Mouse (Mus musculus): Measurements from ENCODE around the gene Ubd. TPM values are rescaled to one million over a fixed set of nuclear protein-coding genes. Genes with fewer than 3 reads are reported as not detected.

The Ubd gene
- 0.86 TPM in 1 of 2 replicates, not detected in the other for polyA plus RNA-seq (2015; fragmentation: Nextera tagmentation; extraction: Ambion mirVana)

GRCm38 (mm10) chr17:37193656-37194055, at the start of gene Ubd:
TSS of gene Ubd (plus strand) at chr17:37193892.
- no peak within 1 kb of the TSS for H3K9ac ChIP-seq
- peaks cover 40% of the 10 kb centered on the region for H3K27me3 ChIP-seq
- 0 out of 2 replicates have a peak, but pooled peaks cover 9% of the 10 kb centered on the region for H3K4me1 ChIP-seq
- no peak for ATAC-seq (ENCODE audit: borderline replicate concordance, extremely low read depth, low FRiP score, low TSS enrichment)
- WGBS = 79% methylated on average over 2 of the region's 2 CpGs
- H3K4me2 ChIP-seq = no peak within 1 kb of the TSS
- no peaks in the 10 kb centered on the region for H3K36me3 ChIP-seq
- no peak within 1 kb of the TSS for H3K4me3 ChIP-seq
- no peaks in the 10 kb centered on the region for H3K9me3 ChIP-seq
- H3K27ac ChIP-seq = no peak within 1 kb of the TSS

GRCm38 (mm10) chr17:37161394-37161793, 32.3 kb upstream of the Ubd start, which contains the start of gene Olfr93:
TSS of gene Olfr93 (minus strand) at chr17:37161494.
- H3K9me3 ChIP-seq = no peaks in the 10 kb centered on the region
- H3K27ac ChIP-seq = no peak within 1 kb of the TSS
- no peak within 1 kb of the TSS for H3K4me3 ChIP-seq
- H3K4me2 ChIP-seq = no peak within 1 kb of the TSS
- H3K36me3 ChIP-seq = no peaks in the 10 kb centered on the region
- no peaks in the 10 kb centered on the region for H3K27me3 ChIP-seq
- no peak within 1 kb of the TSS for H3K9ac ChIP-seq
- no peak for ATAC-seq (ENCODE audit: borderline replicate concordance, extremely low read depth, low FRiP score, low TSS enrichment)
- H3K4me1 ChIP-seq = no peaks in the 10 kb centered on the region

GRCm38 (mm10) chr17:37185474-37185873, 8.2 kb upstream of the Ubd start:
- no peaks in the 10 kb centered on the region for H3K4me1 ChIP-seq
- WGBS = 31% methylated on average over 6 of the region's 6 CpGs
- H3K27ac ChIP-seq = no peak overlapping the region
- H3K36me3 ChIP-seq = no peaks in the 10 kb centered on the region
- no peak overlapping the region for H3K4me3 ChIP-seq
- no peak for ATAC-seq (ENCODE audit: borderline replicate concordance, extremely low read depth, low FRiP score, low TSS enrichment)
- no peaks in the 10 kb centered on the region for H3K27me3 ChIP-seq
- H3K9ac ChIP-seq = no peak overlapping the region
- no peak overlapping the region for H3K4me2 ChIP-seq
- no peaks in the 10 kb centered on the region for H3K9me3 ChIP-seq

GRCm38 (mm10) chr17:37190711-37191110, 3.0 kb upstream of the Ubd start:
- ATAC-seq (ENCODE audit: borderline replicate concordance, extremely low read depth, low FRiP score, low TSS enrichment) = no peak
- WGBS = 45% methylated on average over 2 of the region's 2 CpGs

DNA sequence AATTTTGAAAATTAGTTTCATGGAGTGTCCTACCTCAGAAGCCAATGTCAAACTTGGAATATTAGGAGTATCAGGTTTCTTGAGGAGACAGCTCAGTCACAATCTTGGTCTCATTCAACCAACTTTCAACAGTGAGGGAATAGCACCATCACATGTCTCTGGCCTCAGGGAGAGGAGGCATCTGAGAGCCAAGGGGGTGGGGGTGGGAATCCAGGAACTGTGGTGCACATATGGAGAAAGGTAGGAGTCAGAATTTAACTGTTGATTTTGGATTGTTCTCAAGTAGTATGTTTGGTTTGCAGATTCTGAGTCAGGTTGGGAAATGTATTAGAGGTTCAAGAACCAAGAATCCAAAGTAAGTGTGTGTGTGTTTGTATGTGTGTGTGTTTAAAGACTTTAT, 660 bp upstream of the Ubd start:
- Histone ChIP-seq H3K9me3 (no peaks in the 10 kb centered on the region), H3K4me2 (no peak overlapping the region), H3K9ac (no peak overlapping the region), H3K36me3 (no peaks in the 10 kb centered on the region), H3K4me3 (no peak overlapping the region), H3K27ac (no peak overlapping the region), H3K27me3 (peaks cover 34% of the 10 kb centered on the region), H3K4me1 (0 out of 2 replicates have a peak, but pooled peaks cover 9% of the 10 kb centered on the region)
- ATAC-seq (ENCODE audit: borderline replicate concordance, extremely low read depth, low FRiP score, low TSS enrichment) = no peak

More at GRCm38 (mm10) chr17:37190711-37191110, 3.0 kb upstream of the Ubd start:
- Histone ChIP-seq H3K9me3 (no peaks in the 10 kb centered on the region), H3K4me1 (no peaks in the 10 kb centered on the region), H3K4me2 (no peak overlapping the region), H3K27ac (no peak overlapping the region), H3K27me3 (peaks cover 11% of the 10 kb centered on the region; the same call in 1 of the 2 replicates), H3K4me3 (no peak overlapping the region), H3K9ac (no peak overlapping the region), H3K36me3 (no peaks in the 10 kb centered on the region)

DNA sequence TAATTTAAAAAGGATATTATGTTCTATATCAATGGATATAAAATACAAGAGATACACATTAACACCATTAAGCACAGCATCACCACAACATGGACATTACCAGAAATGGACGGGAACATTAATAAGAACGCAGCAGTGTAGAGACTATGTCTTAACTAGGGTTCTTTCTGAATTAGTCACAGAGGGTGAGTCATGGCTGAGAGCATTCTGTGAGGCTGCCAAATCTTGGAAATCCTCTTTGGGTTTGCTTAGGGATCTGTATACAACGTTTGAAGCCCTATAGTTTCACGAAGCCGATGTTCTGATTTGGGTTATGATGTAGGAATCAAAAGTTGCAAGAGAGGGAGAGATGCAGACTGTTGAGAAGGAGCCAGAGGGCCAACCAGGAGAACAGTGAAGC, 1.1 kb downstream of the Ubd start:
- peaks cover 46% of the 10 kb centered on the region for H3K27me3 ChIP-seq
- 81% methylated on average over 5 of the region's 5 CpGs for WGBS

GRCm38 (mm10) chr17:37196845-37197724, 3.4 kb downstream of the Ubd start:
- H3K9ac ChIP-seq = 0 out of 2 replicates have a peak overlapping the region, but pooled peaks have one; percentile 13
- no peaks in the 10 kb centered on the region for H3K36me3 ChIP-seq
- H3K4me1 ChIP-seq = 0 out of 2 replicates have a peak, but pooled peaks cover 9% of the 10 kb centered on the region
- peak overlapping the region; percentile 47 for H3K4me3 ChIP-seq
- H3K4me2 ChIP-seq = peak overlapping the region; percentile 87
- ATAC-seq (ENCODE audit: borderline replicate concordance, extremely low read depth, low FRiP score, low TSS enrichment) = peak; percentile 74
- H3K9me3 ChIP-seq = no peaks in the 10 kb centered on the region
- H3K27ac ChIP-seq = no peak overlapping the region
- WGBS = under 1% methylated on average over 77 of the region's 77 CpGs
- H3K27me3 ChIP-seq = peaks cover 46% of the 10 kb centered on the region

More for the DNA sequence above, 1.1 kb downstream of the Ubd start:
- ATAC-seq (ENCODE audit: borderline replicate concordance, extremely low read depth, low FRiP score, low TSS enrichment) = no peak
- H3K9ac ChIP-seq = no peak overlapping the region
- H3K36me3 ChIP-seq = no peaks in the 10 kb centered on the region
- no peak overlapping the region for H3K4me3 ChIP-seq
- H3K9me3 ChIP-seq = no peaks in the 10 kb centered on the region
- H3K4me1 ChIP-seq = 0 out of 2 replicates have a peak, but pooled peaks cover 9% of the 10 kb centered on the region
- H3K4me2 ChIP-seq = no peak overlapping the region
- no peak overlapping the region for H3K27ac ChIP-seq

DNA sequence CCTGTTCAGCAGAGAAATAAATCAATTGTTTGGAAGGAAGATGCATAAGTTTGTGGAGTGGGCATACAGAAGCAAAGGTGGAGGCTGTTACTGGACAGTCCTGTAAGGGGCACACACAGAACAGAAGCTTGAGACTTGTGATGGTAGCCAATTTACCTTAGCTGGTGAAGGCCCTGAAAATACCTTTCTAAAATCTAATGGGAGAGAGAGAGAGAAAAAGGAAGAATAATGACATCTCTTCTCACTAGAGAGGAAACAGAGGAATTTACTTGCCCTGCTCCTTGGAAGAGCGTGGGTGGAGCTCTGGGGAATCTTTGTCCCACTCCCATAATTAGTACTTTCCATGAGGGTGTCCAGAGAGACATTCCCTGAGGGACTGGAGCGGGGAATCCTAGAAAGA, 7.2 kb downstream of the Ubd start, which contains the start of gene Olfr94:
Gene Olfr94 (minus strand): TSS at position 101 of the 400 bp plus-strand sequence.
- Histone ChIP-seq H3K36me3 (no peaks in the 10 kb centered on the region), H3K4me3 (no peak within 1 kb of the TSS), H3K27ac (no peak within 1 kb of the TSS), H3K27me3 (peaks cover 33% of the 10 kb centered on the region), H3K4me1 (0 out of 2 replicates have a peak, but pooled peaks cover 9% of the 10 kb centered on the region), H3K4me2 (no peak within 1 kb of the TSS), H3K9me3 (no peaks in the 10 kb centered on the region), H3K9ac (no peak within 1 kb of the TSS)
- ATAC-seq (ENCODE audit: borderline replicate concordance, extremely low read depth, low FRiP score, low TSS enrichment) = no peak
- WGBS = 75% methylated on average over 2 of the region's 2 CpGs

GRCm38 (mm10) chr17:37203206-37203916, 9.7 kb downstream of the Ubd start:
- no peaks in the 10 kb centered on the region for H3K4me1 ChIP-seq
- H3K36me3 ChIP-seq = no peaks in the 10 kb centered on the region
- H3K4me2 ChIP-seq = no peak overlapping the region
- WGBS = 0% methylated on average over 4 of the region's 4 CpGs
- no peak overlapping the region for H3K4me3 ChIP-seq
- no peaks in the 10 kb centered on the region for H3K9me3 ChIP-seq
- H3K27ac ChIP-seq = no peak overlapping the region
- peak; percentile 67; the same call in 1 of the 2 replicates for ATAC-seq (ENCODE audit: borderline replicate concordance, extremely low read depth, low FRiP score, low TSS enrichment)
- H3K27me3 ChIP-seq = peaks cover 9% of the 10 kb centered on the region
- no peak overlapping the region for H3K9ac ChIP-seq

DNA sequence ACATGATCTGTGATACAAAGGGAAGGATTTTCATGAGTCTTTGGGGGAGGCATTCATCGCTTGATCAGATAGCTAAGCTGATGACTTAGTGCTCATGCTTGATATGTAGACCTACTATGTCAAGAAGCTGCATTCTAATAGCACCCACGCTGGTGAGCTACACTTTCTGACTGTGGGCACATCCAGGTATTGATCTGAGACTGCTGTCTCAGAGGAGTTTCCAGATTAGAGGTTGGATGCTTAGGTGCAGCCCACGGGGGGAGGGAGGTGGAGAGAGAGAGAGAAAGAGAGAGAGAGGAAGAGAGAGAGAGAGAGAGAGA, 10.2 kb downstream of the Ubd start:
- Histone ChIP-seq H3K9ac (no peak overlapping the region), H3K9me3 (no peaks in the 10 kb centered on the region), H3K4me2 (no peak overlapping the region), H3K27ac (no peak overlapping the region), H3K36me3 (no peaks in the 10 kb centered on the region), H3K27me3 (peaks cover 5% of the 10 kb centered on the region; the same call in 1 of the 2 replicates), H3K4me1 (no peaks in the 10 kb centered on the region), H3K4me3 (no peak overlapping the region)
- 25% methylated on average over 3 of the region's 3 CpGs for WGBS
- no peak for ATAC-seq (ENCODE audit: borderline replicate concordance, extremely low read depth, low FRiP score, low TSS enrichment)

GRCm38 (mm10) chr17:37210884-37211768, 17.4 kb downstream of the Ubd start:
- no peaks in the 10 kb centered on the region for H3K9me3 ChIP-seq
- no peaks in the 10 kb centered on the region for H3K36me3 ChIP-seq
- no peak overlapping the region for H3K27ac ChIP-seq
- H3K4me1 ChIP-seq = no peaks in the 10 kb centered on the region
- WGBS = 13% methylated on average over 40 of the region's 40 CpGs
- peak overlapping the region; percentile 24; the same call in 1 of the 2 replicates for H3K4me2 ChIP-seq
- no peak overlapping the region for H3K4me3 ChIP-seq
- peaks cover 19% of the 10 kb centered on the region for H3K27me3 ChIP-seq
- no peak for ATAC-seq (ENCODE audit: borderline replicate concordance, extremely low read depth, low FRiP score, low TSS enrichment)
- H3K9ac ChIP-seq = no peak overlapping the region
